Mouse (Mus musculus): ENCODE results near the gene Zkscan4.

GRCm38 (mm10) chr13:21467336-21467735 lies 11.4 kb upstream of the Zkscan4 start:
- TF ChIP-seq CTCF (IDR thresholded peaks at IDR 0.05; ENCODE audit: control insufficient read depth, insufficient read depth, insufficient read length) (no peak), MAX (IDR thresholded peaks at IDR 0.05) (no peak), MYOD1 (IDR thresholded peaks at IDR 0.05; ENCODE audit: control insufficient read depth, insufficient read length, low read depth) (no peak), USF1 (IDR thresholded peaks at IDR 0.05; ENCODE audit: low read depth) (no peak), CEBPB (IDR thresholded peaks at IDR 0.05; ENCODE audit: low read depth) (no peak), MYOG (IDR thresholded peaks at IDR 0.05; ENCODE audit: control insufficient read depth, extremely low read depth, insufficient read length) (no peak)
